Mouse (Mus musculus) hindbrain, embryonic 12.5 days (tissue): Measurements from ENCODE around the gene Nr2f6. TPM values are rescaled to one million over a fixed set of nuclear protein-coding genes. Genes with fewer than 3 reads are reported as not detected.

ENCODE experiments used
- ATAC-seq: fragments of 200-750 bp; cut with Nextera tagmentation; 2 replicates; pipeline ENCODE4 v1.8.0; 2017; ENCODE audit warnings: moderate TSS enrichment; ENCODE audit not compliant: low FRiP score
- H3K27ac ChIP-seq: fragments of 300-500 bp; sonication (generic); 2 replicates; pipeline ENCODE4 v1.5.1; 2016; ENCODE audit warnings: mild to moderate bottlenecking
- H3K27me3 ChIP-seq: fragments of 300-500 bp; sonication (generic); 2 replicates; pipeline ENCODE4 v1.6.1; 2016; ENCODE audit warnings: mild to moderate bottlenecking
- H3K36me3 ChIP-seq: fragments of 300-500 bp; sonication (generic); 2 replicates; pipeline ENCODE4 v1.6.1; 2016; ENCODE audit warnings: mild to moderate bottlenecking
- H3K4me1 ChIP-seq: fragments of 300-500 bp; sonication (generic); 2 replicates; pipeline ENCODE4 v1.6.1; 2016
- H3K4me2 ChIP-seq: fragments of 300-500 bp; sonication (generic); replicated peaks from 2 replicates; pipeline ENCODE4 v1.6.1; 2016; ENCODE audit warnings: mild to moderate bottlenecking
- H3K4me3 ChIP-seq: fragments of 300-500 bp; sonication (generic); 2 replicates; pipeline ENCODE4 v1.5.1; 2016; ENCODE audit warnings: mild to moderate bottlenecking
- H3K9ac ChIP-seq: fragments of 300-500 bp; sonication (generic); 2 replicates; pipeline ENCODE4 v1.6.1; 2016; ENCODE audit warnings: mild to moderate bottlenecking, moderate library complexity
- H3K9me3 ChIP-seq: fragments of 300-500 bp; sonication (generic); replicated peaks from 2 replicates; pipeline ENCODE4 v1.6.1; 2016; ENCODE audit warnings: mild to moderate bottlenecking
- WGBS: fragments of 180-500 bp; shearing (Covaris S2); methylation state at CpG from one replicate; pipeline ENCODE4 v1.1.7; 2016; 5-methylcytosine and 5-hydroxymethylcytosine counted together
- polyA plus RNA-seq: library from polyadenylated mRNA; unstranded; fragments of >200 nt; fragmentation: Nextera tagmentation; extraction: Ambion mirVana; gene quantifications from 2 replicates; pipeline ENCODE4 v1.2.1, GENCODE M21; 2016

Gene Nr2f6
- polyA plus RNA-seq, 1 experiment from 2014 or later, result 65.2 TPM

GRCm38 (mm10) chr8:71402446-71402964 is 20.7 kb upstream of the Nr2f6 start:
- Histone ChIP-seq H3K4me3 (no peak overlapping the region), H3K36me3 (peaks cover 17% of the 10 kb centered on the region), H3K9me3 (no peaks in the 10 kb centered on the region), H3K27me3 (no peaks in the 10 kb centered on the region), H3K4me2 (no peak overlapping the region), H3K27ac (no peak overlapping the region), H3K9ac (no peak overlapping the region), H3K4me1 (peaks cover 20% of the 10 kb centered on the region)
- ATAC-seq, result no peak
- WGBS, result 83% methylated on average over 9 of the region's 9 CpGs

GRCm38 (mm10) chr8:71401454-71401853 is 19.7 kb upstream of the Nr2f6 start:
- peaks cover 14% of the 10 kb centered on the region for H3K4me1 ChIP-seq
- peaks cover 17% of the 10 kb centered on the region for H3K36me3 ChIP-seq
- no peaks in the 10 kb centered on the region for H3K9me3 ChIP-seq
- no peak overlapping the region for H3K4me2 ChIP-seq
- no peak overlapping the region for H3K4me3 ChIP-seq
- no peak for ATAC-seq
- no peak overlapping the region for H3K9ac ChIP-seq
- H3K27me3 ChIP-seq, result no peaks in the 10 kb centered on the region
- no peak overlapping the region for H3K27ac ChIP-seq

- Histone ChIP-seq H3K4me1 (peaks cover 8% of the 10 kb centered on the region), H3K27me3 (no peaks in the 10 kb centered on the region), H3K4me3 (no peak overlapping the region), H3K27ac (no peak overlapping the region), H3K9ac (no peak overlapping the region), H3K36me3 (peaks cover 17% of the 10 kb centered on the region), H3K4me2 (no peak overlapping the region), H3K9me3 (no peaks in the 10 kb centered on the region)
- 80% methylated on average over 2 of the region's 2 CpGs for WGBS
- no peak for ATAC-seq
Observed at GRCm38 (mm10) chr8:71400826-71401225, 19.1 kb upstream of the Nr2f6 start.

GRCm38 (mm10) chr8:71397701-71398100 is 15.9 kb upstream of the Nr2f6 start:
- no peak for ATAC-seq
- Histone ChIP-seq H3K27ac (no peak overlapping the region), H3K4me1 (peaks cover 8% of the 10 kb centered on the region), H3K27me3 (no peaks in the 10 kb centered on the region), H3K9ac (peak overlapping the region; percentile 83), H3K4me2 (peak overlapping the region; percentile 95), H3K9me3 (no peaks in the 10 kb centered on the region), H3K4me3 (peak overlapping the region; percentile 78), H3K36me3 (peaks cover 13% of the 10 kb centered on the region)
- WGBS, result 85% methylated on average over 12 of the region's 12 CpGs

- peak within 1 kb of the TSS; percentile 95 for H3K4me2 ChIP-seq
- H3K27ac ChIP-seq, result peak within 1 kb of the TSS; percentile 52
- H3K4me1 ChIP-seq, result peaks cover 8% of the 10 kb centered on the region
- no peaks in the 10 kb centered on the region for H3K27me3 ChIP-seq
- peak within 1 kb of the TSS; percentile 78 for H3K4me3 ChIP-seq
- under 1% methylated on average over 34 of the region's 34 CpGs for WGBS
- H3K9me3 ChIP-seq, result no peaks in the 10 kb centered on the region
- peak; percentile 97 for ATAC-seq
- H3K36me3 ChIP-seq, result peaks cover 13% of the 10 kb centered on the region
- H3K9ac ChIP-seq, result peak within 1 kb of the TSS; percentile 83
Observed at GRCm38 (mm10) chr8:71396639-71397305, 15.0 kb upstream of the Nr2f6 start, which contains the start of gene Babam1. Gene Babam1 (plus strand): TSS chr8:71396861.

- ATAC-seq, result no peak
- peaks cover 13% of the 10 kb centered on the region for H3K36me3 ChIP-seq
Observed at GRCm38 (mm10) chr8:71395629-71396028, 13.9 kb upstream of the Nr2f6 start, which contains the start of gene Ushbp1. Gene Ushbp1 (minus strand): TSS chr8:71395802.

GRCm38 (mm10) chr8:71395071-71395470 is 13.3 kb upstream of the Nr2f6 start:
- Histone ChIP-seq H3K4me1 (peaks cover 8% of the 10 kb centered on the region), H3K9ac (no peak overlapping the region), H3K4me2 (no peak overlapping the region), H3K36me3 (peaks cover 13% of the 10 kb centered on the region), H3K4me3 (no peak overlapping the region), H3K27ac (no peak overlapping the region), H3K9me3 (no peaks in the 10 kb centered on the region), H3K27me3 (no peaks in the 10 kb centered on the region)
- 87% methylated on average over 10 of the region's 10 CpGs for WGBS
- no peak for ATAC-seq

More at GRCm38 (mm10) chr8:71395629-71396028, 13.9 kb upstream of the Nr2f6 start, which contains the start of gene Ushbp1:
- Histone ChIP-seq H3K4me2 (peak within 1 kb of the TSS; percentile 95), H3K9me3 (no peaks in the 10 kb centered on the region), H3K9ac (no peak within 1 kb of the TSS), H3K4me1 (peaks cover 8% of the 10 kb centered on the region), H3K27ac (peak within 1 kb of the TSS; percentile 52), H3K27me3 (no peaks in the 10 kb centered on the region), H3K4me3 (peak within 1 kb of the TSS; percentile 78)
- 84% methylated on average over 9 of the region's 9 CpGs for WGBS

GRCm38 (mm10) chr8:71394481-71394880 is 12.7 kb upstream of the Nr2f6 start:
- ATAC-seq, result no peak
- H3K4me3 ChIP-seq, result no peak overlapping the region
- WGBS, result 82% methylated on average over 7 of the region's 7 CpGs

GRCm38 (mm10) chr8:71392871-71393270 is 11.1 kb upstream of the Nr2f6 start:
- no peaks in the 10 kb centered on the region for H3K9me3 ChIP-seq
- no peak overlapping the region for H3K4me2 ChIP-seq
- H3K27me3 ChIP-seq, result no peaks in the 10 kb centered on the region
- no peak for ATAC-seq
- H3K36me3 ChIP-seq, result no peaks in the 10 kb centered on the region
- peaks cover 8% of the 10 kb centered on the region for H3K4me1 ChIP-seq
- no peak overlapping the region for H3K9ac ChIP-seq
- H3K4me3 ChIP-seq, result no peak overlapping the region
- 14% methylated on average over 3 of the region's 3 CpGs for WGBS
- H3K27ac ChIP-seq, result no peak overlapping the region

More at GRCm38 (mm10) chr8:71394481-71394880, 12.7 kb upstream of the Nr2f6 start:
- H3K27me3 ChIP-seq, result no peaks in the 10 kb centered on the region
- no peak overlapping the region for H3K4me2 ChIP-seq
- H3K4me1 ChIP-seq, result peaks cover 8% of the 10 kb centered on the region
- H3K9ac ChIP-seq, result no peak overlapping the region
- no peak overlapping the region for H3K27ac ChIP-seq
- H3K36me3 ChIP-seq, result peaks cover 9% of the 10 kb centered on the region
- no peaks in the 10 kb centered on the region for H3K9me3 ChIP-seq

GRCm38 (mm10) chr8:71392391-71392790 is 10.6 kb upstream of the Nr2f6 start:
- Histone ChIP-seq H3K4me3 (no peak overlapping the region), H3K36me3 (no peaks in the 10 kb centered on the region), H3K4me1 (peaks cover 3% of the 10 kb centered on the region), H3K4me2 (no peak overlapping the region), H3K9ac (0 out of 2 replicates have a peak overlapping the region, but pooled peaks have one; percentile 8), H3K9me3 (no peaks in the 10 kb centered on the region), H3K27me3 (no peaks in the 10 kb centered on the region), H3K27ac (no peak overlapping the region)
- 74% methylated on average over 5 of the region's 5 CpGs for WGBS
- ATAC-seq, result no peak

- no peaks in the 10 kb centered on the region for H3K27me3 ChIP-seq
- no peaks in the 10 kb centered on the region for H3K4me1 ChIP-seq
- H3K36me3 ChIP-seq, result no peaks in the 10 kb centered on the region
- H3K4me3 ChIP-seq, result no peak overlapping the region
- H3K4me2 ChIP-seq, result no peak overlapping the region
- no peaks in the 10 kb centered on the region for H3K9me3 ChIP-seq
- 90% methylated on average over 2 of the region's 2 CpGs for WGBS
- no peak overlapping the region for H3K27ac ChIP-seq
- H3K9ac ChIP-seq, result no peak overlapping the region
- ATAC-seq, result no peak
Observed at GRCm38 (mm10) chr8:71391696-71392095, 9.9 kb upstream of the Nr2f6 start.

- ATAC-seq, result no peak
- Histone ChIP-seq H3K27me3 (no peaks in the 10 kb centered on the region), H3K9ac (no peak overlapping the region), H3K4me1 (no peaks in the 10 kb centered on the region; the same call in 1 of the 2 replicates), H3K9me3 (no peaks in the 10 kb centered on the region), H3K4me3 (no peak overlapping the region), H3K36me3 (no peaks in the 10 kb centered on the region), H3K27ac (no peak overlapping the region), H3K4me2 (no peak overlapping the region)
- WGBS, result 74% methylated on average over 1 of the region's 1 CpGs
Observed at GRCm38 (mm10) chr8:71388267-71388666, 6.5 kb upstream of the Nr2f6 start.
